Mouse (Mus musculus) thymus, adult 2 months (tissue): Measurements from ENCODE around the gene Ntn3.

Experiments
- CTCF ChIP-seq: fragments of 200-500 bp; IDR thresholded peaks from 2 replicates; pipeline ENCODE4 v1.5.1; 2012; ENCODE audit warnings: mild to moderate bottlenecking, control low read depth, low read length, moderate library complexity, borderline replicate concordance; ENCODE audit not compliant: control insufficient read depth, poor library complexity, insufficient read depth; ENCODE audit errors: extremely low read depth
- POLR2A ChIP-seq: fragments of 200-500 bp; IDR thresholded peaks from 2 replicates; pipeline ENCODE4 v1.6.1; 2012; ENCODE audit warnings: mild to moderate bottlenecking, low read length, control low read depth, moderate library complexity; ENCODE audit not compliant: control insufficient read depth, poor library complexity, insufficient read depth; ENCODE audit errors: extremely low read depth

GRCm38 (mm10) chr17:24210591-24210990 lies 1.3 kb upstream of the Ntn3 start:
- TF ChIP-seq CTCF (no peak), POLR2A (no peak)
